Mouse (Mus musculus) left cerebral cortex, postnatal 25 days (tissue): ENCODE results near the gene Necab2. TPM values are rescaled to one million over a fixed set of nuclear protein-coding genes. Genes with fewer than 3 reads are reported as not detected.
A peak's percentile ranks its signal among the peaks of the same experiment; 100 is the strongest.

Experiments
- DNase-seq, 2 experiments: peaks; one replicate each; pipeline ENCODE4 v3.0.0; 2022; ENCODE audit warnings: low spot score in 2 of 2, mixed read lengths in 1 of 2
- intact Hi-C: fragments of 180-260 bp; cut with DNase I; formaldehyde crosslinking; loops from one replicate; pipeline ENCODE4 v1.15.1; 2025
- total RNA-seq, 2 experiments: library from RNA; stranded (reverse); gene quantifications; 2 replicates each; pipeline ENCODE4 v1.2.3; 2021

The Necab2 gene
- total RNA-seq, result 10 to 100 TPM; 59.0 to 73.8 TPM

- intact Hi-C loops, result loop anchor here (1.0 to 10.0 kb wide), 5 partner anchors 52 to 328 kb away; partner anchors contain the start of genes Taf1c and Tldc1
- peak; percentile 88 for DNase-seq
These were observed at the start of gene Necab2 for GRCm38 (mm10) chr8:119446211-119446989. TSS of gene Necab2 (plus strand) at chr8:119446719.

- no peak for DNase-seq
- intact Hi-C loops, result no loop called here
These were observed 48.0 kb upstream of the Necab2 start for GRCm38 (mm10) chr8:119398558-119398957.

GRCm38 (mm10) chr8:119399255-119399654 is 47.3 kb upstream of the Necab2 start:
- intact Hi-C loops, result no loop called here
- no peak for DNase-seq

GRCm38 (mm10) chr8:119400122-119400671 is 46.3 kb upstream of the Necab2 start:
- intact Hi-C loops, result no loop called here
- no peak for DNase-seq

GRCm38 (mm10) chr8:119400904-119401303 is 45.6 kb upstream of the Necab2 start:
- DNase-seq, result no peak
- intact Hi-C loops, result no loop called here

GRCm38 (mm10) chr8:119403912-119404311 is 42.6 kb upstream of the Necab2 start:
- intact Hi-C loops, result no loop called here
- no peak for DNase-seq

- DNase-seq, result no peak
- intact Hi-C loops, result no loop called here
These were observed 41.9 kb upstream of the Necab2 start for GRCm38 (mm10) chr8:119404648-119405047.

- no peak for DNase-seq
- intact Hi-C loops, result no loop called here
These were observed 38.2 kb upstream of the Necab2 start for GRCm38 (mm10) chr8:119408311-119408710.

- DNase-seq, result no peak
- intact Hi-C loops, result loop anchor here (2.0 to 10.0 kb wide), 2 partner anchors 193 to 265 kb away; partner anchors contain the start of gene Taf1c
These were observed 34.3 kb upstream of the Necab2 start for GRCm38 (mm10) chr8:119412037-119412734.

GRCm38 (mm10) chr8:119412735-119413498 is 33.6 kb upstream of the Necab2 start:
- intact Hi-C loops, result loop anchor here (2.0 to 10.0 kb wide), 2 partner anchors 192 to 264 kb away; partner anchors contain the start of gene Taf1c
- DNase-seq, result peak; percentile 79 to 86

- DNase-seq, result no peak
- intact Hi-C loops, result loop anchor here (2.0 to 10.0 kb wide), 2 partner anchors 191 to 263 kb away; partner anchors contain the start of gene Taf1c
These were observed 32.9 kb upstream of the Necab2 start for GRCm38 (mm10) chr8:119413605-119414004.

- no peak for DNase-seq
- intact Hi-C loops, result no loop called here
These were observed 26.2 kb upstream of the Necab2 start for GRCm38 (mm10) chr8:119420318-119420717.

GRCm38 (mm10) chr8:119421603-119422122 is 24.9 kb upstream of the Necab2 start:
- intact Hi-C loops, result no loop called here
- no peak for DNase-seq

- peak in 1 of 2 experiments; percentile 56 for DNase-seq
- intact Hi-C loops, result no loop called here
These were observed 24.3 kb upstream of the Necab2 start for GRCm38 (mm10) chr8:119422123-119422711.

- DNase-seq, result no peak
- intact Hi-C loops, result no loop called here
These were observed 22.8 kb upstream of the Necab2 start for GRCm38 (mm10) chr8:119423631-119424141.

GRCm38 (mm10) chr8:119424199-119424733 is 22.3 kb upstream of the Necab2 start:
- intact Hi-C loops, result no loop called here
- DNase-seq, result no peak

GRCm38 (mm10) chr8:119424740-119425139 is 21.8 kb upstream of the Necab2 start:
- intact Hi-C loops, result no loop called here
- no peak for DNase-seq

GRCm38 (mm10) chr8:119425533-119425932 is 21.0 kb upstream of the Necab2 start:
- intact Hi-C loops, result no loop called here
- no peak for DNase-seq
